Mouse (Mus musculus) myocyte (in vitro differentiated cells): Measurements from ENCODE around the gene Mapk9. TPM values are rescaled to one million over a fixed set of nuclear protein-coding genes. Genes with fewer than 3 reads are reported as not detected.
A peak's percentile ranks its signal among the peaks of the same experiment; 100 is the strongest.

Experiments used
- H3K27me3 ChIP-seq: one replicate; pipeline ENCODE4 v1.6.1; 2011; ENCODE audit not compliant: control insufficient read depth, insufficient read depth, insufficient read length
- H3K36me3 ChIP-seq: one replicate; pipeline ENCODE4 v1.6.1; 2011; ENCODE audit not compliant: control insufficient read depth, insufficient read depth
- H3K4me2 ChIP-seq: one replicate; pipeline ENCODE4 v1.6.1; 2011; ENCODE audit warnings: low read depth, control low read depth
- H3K4me3 ChIP-seq: one replicate; pipeline ENCODE4 v1.5.1; 2011; ENCODE audit warnings: mild to moderate bottlenecking, control low read depth, moderate library complexity
- H3K79me2 ChIP-seq: one replicate; pipeline ENCODE4 v1.6.1; 2011; ENCODE audit not compliant: control insufficient read depth, insufficient read depth
- H3ac ChIP-seq: one replicate; pipeline ENCODE4 v1.6.1; 2011; ENCODE audit not compliant: control insufficient read depth, insufficient read length
- CEBPB ChIP-seq: IDR thresholded peaks from 2 replicates; pipeline ENCODE4 v1.6.1; 2011; ENCODE audit warnings: mild to moderate bottlenecking, moderate library complexity; ENCODE audit not compliant: poor library complexity, insufficient read depth, severe bottlenecking
- E2F4 ChIP-seq: IDR thresholded peaks from one replicate; pipeline ENCODE4 v1.6.1; 2011; ENCODE audit warnings: mild to moderate bottlenecking, control low read depth, moderate library complexity; ENCODE audit not compliant: insufficient read depth
- MAX ChIP-seq: IDR thresholded peaks from one replicate; pipeline ENCODE4 v1.6.1; 2011; ENCODE audit warnings: low read depth, mild to moderate bottlenecking, control low read depth
- MYOD1 ChIP-seq, 3 experiments: IDR thresholded peaks; one replicate each; pipeline ENCODE4 v1.6.1; 2011; ENCODE audit warnings: control low read depth in 2 of 3, low read depth in 2 of 3, mild to moderate bottlenecking in 2 of 3, moderate library complexity in 1 of 3; ENCODE audit not compliant: insufficient read length in 2 of 3, control insufficient read depth in 1 of 3
- MYOG ChIP-seq, 3 experiments: IDR thresholded peaks; one replicate each; pipeline ENCODE4 v1.6.1; 2011; ENCODE audit warnings: control low read depth in 2 of 3, low read depth in 2 of 3, mild to moderate bottlenecking in 2 of 3; ENCODE audit not compliant: insufficient read length in 2 of 3, control insufficient read depth in 1 of 3, insufficient read depth in 1 of 3
- POLR2A ChIP-seq: IDR thresholded peaks from one replicate; pipeline ENCODE4 v1.6.1; 2011; ENCODE audit warnings: low read depth, mild to moderate bottlenecking, control low read depth, moderate library complexity; ENCODE audit not compliant: insufficient read length
- POLR2AphosphoS2 ChIP-seq: IDR thresholded peaks from one replicate; pipeline ENCODE4 v1.6.1; 2011; ENCODE audit warnings: low read depth, control low read depth; ENCODE audit not compliant: insufficient read length
- REST ChIP-seq: IDR thresholded peaks from one replicate; pipeline ENCODE4 v1.6.1; 2011; ENCODE audit warnings: mild to moderate bottlenecking, control low read depth, moderate library complexity; ENCODE audit not compliant: insufficient read depth, insufficient read length
- SRF ChIP-seq: IDR thresholded peaks from one replicate; pipeline ENCODE4 v1.6.1; 2011; ENCODE audit warnings: low read depth; ENCODE audit not compliant: control insufficient read depth, insufficient read length
- TCF12 ChIP-seq: IDR thresholded peaks from one replicate; pipeline ENCODE4 v1.6.1; 2011; ENCODE audit warnings: mild to moderate bottlenecking, control low read depth; ENCODE audit not compliant: poor library complexity, insufficient read depth, severe bottlenecking
- TCF3 ChIP-seq: IDR thresholded peaks from one replicate; pipeline ENCODE4 v1.6.1; 2011; ENCODE audit warnings: low read depth, control low read depth; ENCODE audit not compliant: insufficient read length
- USF1 ChIP-seq: IDR thresholded peaks from one replicate; pipeline ENCODE4 v1.6.1; 2011; ENCODE audit warnings: low read depth, mild to moderate bottlenecking, control low read depth, moderate library complexity
- polyA plus RNA-seq: library from polyadenylated mRNA; unstranded; fragments of >200 nt; fragmentation: generic; extraction: Trizol; gene quantifications from one replicate; pipeline ENCODE4 v1.2.1, GENCODE M21; 2012; ENCODE audit warnings: missing spikeins

The Mapk9 gene
- polyA plus RNA-seq, 1 experiment = 21.5 TPM

DNA sequence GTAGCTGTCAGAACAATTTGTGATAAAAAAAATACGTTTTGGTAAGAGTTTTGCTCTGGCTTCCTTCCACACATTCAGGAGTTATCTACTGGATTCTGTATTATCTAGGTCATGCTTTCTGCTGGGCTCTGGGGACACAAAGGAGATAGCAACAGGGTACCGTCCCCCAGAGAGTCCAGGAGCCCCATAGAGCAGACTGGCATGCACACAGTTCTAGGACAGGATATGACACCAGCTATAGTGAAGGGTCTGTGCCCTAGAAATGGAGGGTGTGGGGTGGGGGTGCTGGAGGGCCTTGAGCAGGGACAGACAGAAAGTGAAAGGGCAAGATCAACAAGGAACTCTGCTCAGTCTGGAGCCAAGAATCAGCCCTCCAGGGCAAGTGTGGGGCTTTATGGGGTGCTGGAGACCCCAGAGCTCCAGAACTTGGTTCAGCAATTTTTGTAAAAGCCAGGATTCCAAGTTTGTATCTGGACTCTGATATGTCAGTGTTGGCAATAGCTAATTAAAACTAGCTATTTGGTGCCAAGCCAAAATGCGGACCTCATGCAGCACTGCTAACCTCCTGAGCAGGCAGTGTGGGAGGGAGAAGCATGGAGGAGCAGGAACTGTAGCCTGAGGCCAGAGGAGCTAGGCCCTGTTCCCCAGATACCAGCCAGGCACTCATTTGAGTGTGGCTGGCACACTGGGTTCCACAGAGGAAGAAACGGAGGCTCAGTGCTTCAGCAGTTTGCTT lies 1.7 kb downstream of the Mapk9 start:
- H3ac ChIP-seq = no peak overlapping the region
- peak overlapping the region; percentile 93 for H3K4me2 ChIP-seq
- TF ChIP-seq TCF3 (no peak), E2F4 (no peak), POLR2A (no peak), REST (no peak), SRF (no peak), MAX (no peak), USF1 (no peak), POLR2AphosphoS2 (no peak)
- H3K79me2 ChIP-seq = peaks cover 12% of the 10 kb centered on the region
- no peaks in the 10 kb centered on the region for H3K36me3 ChIP-seq
- H3K4me3 ChIP-seq = peak overlapping the region; percentile 39
- no peaks in the 10 kb centered on the region for H3K27me3 ChIP-seq

DNA sequence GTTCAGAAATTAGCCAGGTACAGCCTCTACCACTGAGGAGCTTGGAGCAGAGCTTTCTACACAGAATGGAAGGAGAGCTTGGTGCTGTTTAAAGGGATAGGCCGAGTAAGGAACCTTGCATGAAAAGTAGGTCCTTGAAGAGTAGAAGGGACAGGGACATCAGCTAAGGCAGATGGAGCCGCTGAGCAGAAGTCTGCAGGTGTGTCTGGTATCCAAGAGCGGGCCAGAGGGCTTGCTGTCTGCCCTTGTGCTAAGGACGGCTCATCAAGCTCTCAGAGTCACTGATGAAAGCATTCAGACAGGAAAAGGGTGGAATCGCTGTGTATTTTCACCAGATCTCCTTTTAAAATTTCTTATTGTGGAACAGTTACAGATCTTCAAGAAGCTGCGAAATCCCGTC lies 3.8 kb downstream of the Mapk9 start:
- Histone ChIP-seq H3K4me2 (no peak overlapping the region), H3ac (no peak overlapping the region), H3K4me3 (no peak overlapping the region), H3K36me3 (peaks cover 7% of the 10 kb centered on the region), H3K79me2 (peaks cover 12% of the 10 kb centered on the region), H3K27me3 (no peaks in the 10 kb centered on the region)
- TF ChIP-seq E2F4 = no peak
- TF ChIP-seq TCF12 = no peak
- no peak for TF ChIP-seq TCF3
- no peak for TF ChIP-seq MAX
- TF ChIP-seq USF1 = no peak
- no peak for TF ChIP-seq POLR2AphosphoS2
- no peak for TF ChIP-seq REST
- no peak for TF ChIP-seq SRF
- TF ChIP-seq MYOD1 (IDR thresholded peaks at IDR 0.05; ENCODE audit: control insufficient read depth in 1 of 3, insufficient read length in 2 of 3, low read depth in 2 of 3) = no peak
- no peak for TF ChIP-seq POLR2A
- TF ChIP-seq CEBPB = no peak
- TF ChIP-seq MYOG (IDR thresholded peaks at IDR 0.05; ENCODE audit: control insufficient read depth in 1 of 3, insufficient read depth in 1 of 3, insufficient read length in 2 of 3, low read depth in 2 of 3) = no peak

DNA sequence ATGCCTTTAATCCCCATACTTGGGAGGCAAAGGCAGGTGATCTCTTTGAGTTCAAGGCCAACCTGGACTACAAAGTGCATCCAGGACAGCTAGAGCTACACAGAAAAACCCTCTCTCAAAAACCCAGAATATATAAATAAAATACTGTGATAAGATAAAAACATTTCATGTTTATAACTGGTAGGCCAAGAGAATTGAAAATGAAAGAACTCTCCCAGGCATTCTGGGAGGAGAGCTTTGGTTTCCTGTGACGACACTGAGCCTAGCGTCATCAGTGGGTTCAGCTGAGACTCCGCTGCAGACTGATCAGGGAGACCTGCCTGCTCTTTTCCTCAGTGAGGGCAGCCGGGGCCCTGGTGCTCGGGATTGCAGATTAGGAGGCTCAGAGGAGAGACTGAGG lies 8.6 kb downstream of the Mapk9 start:
- no peaks in the 10 kb centered on the region for H3K79me2 ChIP-seq
- no peak overlapping the region for H3ac ChIP-seq
- TF ChIP-seq MAX = no peak
- TF ChIP-seq TCF12 = no peak
- no peak for TF ChIP-seq CEBPB
- TF ChIP-seq E2F4 = no peak
- TF ChIP-seq MYOD1 (IDR thresholded peaks at IDR 0.05; ENCODE audit: control insufficient read depth in 1 of 3, insufficient read length in 2 of 3, low read depth in 2 of 3) = no peak
- no peak for TF ChIP-seq SRF
- H3K36me3 ChIP-seq = peaks cover 7% of the 10 kb centered on the region
- H3K4me3 ChIP-seq = no peak overlapping the region
- no peaks in the 10 kb centered on the region for H3K27me3 ChIP-seq
- no peak overlapping the region for H3K4me2 ChIP-seq

DNA sequence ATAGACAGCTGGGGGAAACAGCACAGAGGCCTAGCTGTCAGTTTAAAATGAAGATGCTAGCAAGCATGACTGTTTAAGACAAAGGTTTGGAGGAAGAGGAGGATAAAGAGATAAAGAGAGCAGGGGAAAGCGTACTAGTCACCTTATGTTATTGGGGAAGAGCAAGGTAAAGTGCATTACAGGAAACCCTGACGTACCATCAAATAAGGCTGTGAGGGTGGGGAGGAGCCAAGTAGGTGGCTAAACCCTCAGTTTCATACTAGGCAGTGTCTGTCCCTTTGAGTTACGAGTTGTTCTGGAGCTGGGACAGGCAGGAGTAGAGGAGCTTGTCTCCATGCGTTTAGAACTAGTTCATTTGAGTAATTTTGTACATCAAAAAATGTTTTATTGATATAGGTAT lies 14.6 kb downstream of the Mapk9 start:
- Histone ChIP-seq H3K4me2 (no peak overlapping the region), H3K27me3 (no peaks in the 10 kb centered on the region), H3K79me2 (no peaks in the 10 kb centered on the region), H3K36me3 (no peaks in the 10 kb centered on the region), H3K4me3 (no peak overlapping the region), H3ac (no peak overlapping the region)
- TF ChIP-seq E2F4 (no peak), SRF (no peak), CEBPB (no peak)

DNA sequence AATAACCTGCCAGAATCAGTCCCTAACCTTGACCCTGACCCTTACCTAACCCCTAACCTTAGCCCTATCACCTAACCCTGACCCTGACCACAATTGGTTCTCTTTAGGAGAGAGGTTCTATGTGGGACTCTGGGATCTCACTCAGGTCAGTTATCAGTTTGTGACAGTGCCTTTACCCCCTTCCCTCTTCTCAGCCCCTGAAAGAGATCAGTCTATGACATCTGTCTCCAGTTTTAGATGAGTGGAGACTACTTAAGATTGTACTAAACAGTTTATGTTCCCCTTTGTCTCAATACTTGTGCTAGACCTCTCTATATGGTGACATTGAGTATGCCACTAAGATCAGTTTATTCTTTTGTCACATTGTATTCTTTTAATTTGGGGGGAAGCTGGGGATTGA lies 17.4 kb downstream of the Mapk9 start:
- no peaks in the 10 kb centered on the region for H3K36me3 ChIP-seq
- H3K27me3 ChIP-seq = no peaks in the 10 kb centered on the region
- H3K79me2 ChIP-seq = no peaks in the 10 kb centered on the region
- H3ac ChIP-seq = no peak overlapping the region
- TF ChIP-seq TCF12 (no peak), POLR2A (no peak), TCF3 (no peak), E2F4 (no peak), MAX (no peak), SRF (no peak), USF1 (no peak), POLR2AphosphoS2 (no peak), REST (no peak), MYOD1 (IDR thresholded peaks at IDR 0.05; ENCODE audit: control insufficient read depth in 1 of 3, insufficient read length in 2 of 3, low read depth in 2 of 3) (no peak), CEBPB (no peak), MYOG (IDR thresholded peaks at IDR 0.05; ENCODE audit: control insufficient read depth in 1 of 3, insufficient read depth in 1 of 3, insufficient read length in 2 of 3, low read depth in 2 of 3) (no peak)
- H3K4me3 ChIP-seq = no peak overlapping the region
- H3K4me2 ChIP-seq = no peak overlapping the region
